Mouse (Mus musculus) naive thymus-derived CD4-positive, alpha-beta T cell, adult 2 months (primary cell): ENCODE results near the gene Cmc2.
A peak's percentile ranks its signal among the peaks of the same experiment; 100 is the strongest.

ENCODE experiments used
- DNase-seq: peaks from one replicate; pipeline ENCODE4 v3.0.0-alpha.2; 2011; ENCODE audit warnings: low read depth

Gene Cmc2

DNA sequence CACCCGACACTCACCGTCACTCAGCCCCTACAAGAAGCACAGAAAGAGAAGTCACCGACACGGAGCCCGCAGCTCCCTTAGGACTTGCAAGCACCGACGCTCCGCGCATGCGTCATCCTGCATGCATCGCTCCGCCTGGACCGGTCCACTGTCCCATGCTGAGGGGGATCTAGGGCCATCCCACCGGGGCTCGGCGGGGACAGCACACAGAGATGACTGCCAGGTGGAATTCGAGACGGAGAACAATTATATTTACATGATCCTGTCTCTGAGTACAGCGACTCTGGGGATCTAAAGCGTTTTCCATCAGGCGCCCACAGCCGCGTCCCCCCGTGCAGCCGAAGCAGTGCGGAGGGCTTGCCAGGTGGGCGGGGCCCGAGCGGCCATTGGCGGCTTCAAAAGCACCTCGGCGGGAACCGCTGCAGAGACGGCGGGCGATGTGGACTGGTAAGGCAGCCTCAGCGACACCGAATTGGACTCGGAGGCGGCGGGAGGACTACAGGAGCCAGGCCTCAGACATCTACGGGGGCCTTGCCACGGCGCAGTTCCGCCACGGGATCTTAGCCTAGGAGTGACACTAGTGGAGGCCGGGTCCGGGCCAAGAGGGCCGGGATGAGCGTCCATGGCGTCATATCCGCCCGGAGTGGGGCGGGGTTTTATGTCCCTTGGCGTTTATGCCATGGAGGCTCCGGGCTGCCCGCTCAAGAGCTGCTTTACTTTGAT lies at the start of gene Cmc2, which contains the start of gene Cenpn:
Gene Cmc2, minus strand, starts transcription at position 119 of the 723 bp plus-strand sequence.
Gene Cenpn, plus strand, starts transcription at position 394 of the 723 bp plus-strand sequence.
- peak; percentile 98 for DNase-seq

DNA sequence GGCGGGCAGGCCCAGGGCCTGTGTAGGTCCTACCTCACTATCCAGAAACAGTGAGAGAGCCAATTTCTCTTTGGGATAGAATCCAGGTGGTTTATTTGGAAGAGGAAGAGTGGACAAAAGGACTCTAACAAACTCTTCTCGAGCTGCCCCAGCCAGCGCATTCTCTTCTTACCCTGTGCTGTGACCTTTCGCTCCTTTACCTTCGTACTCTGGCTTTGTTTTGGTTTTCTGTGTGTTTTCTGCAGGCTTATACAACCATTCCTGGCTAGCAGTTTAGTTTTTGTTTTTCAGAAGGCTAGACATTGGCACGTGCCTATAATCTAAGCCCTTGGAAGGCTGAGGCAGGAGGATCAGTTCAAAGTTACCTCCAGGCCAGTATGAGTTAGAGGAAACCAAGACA lies 48.3 kb upstream of the Cmc2 start:
- DNase-seq: no peak

DNA sequence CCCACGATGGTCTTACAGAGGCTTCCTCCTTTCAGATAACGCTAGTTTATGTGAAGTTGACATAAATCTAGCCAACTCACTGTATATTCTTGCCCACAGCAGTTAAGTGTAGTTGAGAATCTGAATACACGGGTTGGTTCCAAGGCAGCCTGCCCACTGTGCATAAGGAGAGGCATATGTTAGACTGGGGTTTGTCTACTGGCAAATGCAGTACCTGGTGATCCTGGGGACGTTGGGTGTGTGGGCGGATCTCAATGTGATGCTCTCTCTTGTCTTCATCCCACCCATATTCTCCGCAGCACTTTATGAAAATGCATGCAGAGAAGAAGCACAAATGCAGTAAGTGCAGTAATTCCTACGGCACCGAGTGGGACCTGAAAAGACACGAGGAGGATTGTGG lies 33.2 kb upstream of the Cmc2 start:
- DNase-seq: no peak

DNA sequence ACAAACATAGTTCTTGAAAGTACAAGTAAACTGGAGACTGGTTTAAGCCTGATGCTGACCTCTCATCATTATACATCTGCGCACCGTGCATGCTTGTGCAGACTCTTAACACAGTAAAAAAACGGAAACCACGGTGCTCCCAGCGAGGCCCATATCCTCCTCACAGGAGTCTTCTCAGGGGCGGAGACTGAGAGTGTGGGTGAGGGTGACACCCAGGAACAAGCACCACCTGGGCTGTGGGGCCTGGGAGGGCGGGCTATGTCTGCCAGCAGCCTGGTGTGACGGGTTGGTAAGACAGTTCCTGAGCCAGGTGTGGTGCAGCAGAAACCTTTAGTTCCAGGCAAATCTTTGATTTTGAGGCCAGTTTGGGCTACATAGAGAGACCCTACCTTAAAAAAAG lies 31.2 kb upstream of the Cmc2 start:
- peak; percentile 73 for DNase-seq

DNA sequence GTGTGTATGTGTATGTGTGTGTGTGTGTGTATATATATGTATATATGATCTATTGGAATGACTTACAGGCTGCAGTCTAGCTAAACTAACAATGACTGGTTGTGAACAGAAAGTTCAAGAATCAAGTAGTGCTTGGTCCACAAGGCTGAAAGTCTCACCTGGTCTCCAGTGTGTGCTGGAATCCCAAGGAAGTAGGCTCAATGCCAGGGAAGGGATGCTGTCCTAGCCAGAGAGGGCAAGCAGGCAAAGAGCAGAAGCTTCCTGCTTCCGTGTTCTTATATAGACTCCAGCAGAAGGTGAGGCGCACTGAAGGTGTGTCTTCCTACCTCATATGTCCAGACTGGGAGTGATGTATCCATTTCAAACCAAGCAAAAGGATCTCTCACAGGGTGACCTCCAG lies 30.5 kb upstream of the Cmc2 start:
- DNase-seq: no peak

DNA sequence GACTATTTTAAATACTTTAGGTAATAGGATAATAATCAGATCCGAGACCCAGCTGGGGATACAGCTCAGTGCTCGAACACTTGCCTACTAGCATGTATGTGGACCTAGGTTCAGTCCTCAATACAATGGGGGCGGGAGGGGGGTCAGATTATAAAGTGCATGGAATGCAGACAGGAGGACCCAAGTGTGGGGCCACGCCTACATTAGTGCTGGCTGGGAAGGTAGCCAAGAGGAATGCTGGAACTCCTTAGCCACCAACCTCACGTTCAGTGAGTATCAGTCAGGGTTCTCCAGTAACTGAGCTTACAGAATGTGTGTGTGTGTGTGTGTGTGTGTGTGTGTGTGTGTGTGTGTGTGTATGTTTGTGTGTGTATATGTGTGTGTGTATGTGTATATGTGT lies 30.1 kb upstream of the Cmc2 start:
- no peak for DNase-seq

DNA sequence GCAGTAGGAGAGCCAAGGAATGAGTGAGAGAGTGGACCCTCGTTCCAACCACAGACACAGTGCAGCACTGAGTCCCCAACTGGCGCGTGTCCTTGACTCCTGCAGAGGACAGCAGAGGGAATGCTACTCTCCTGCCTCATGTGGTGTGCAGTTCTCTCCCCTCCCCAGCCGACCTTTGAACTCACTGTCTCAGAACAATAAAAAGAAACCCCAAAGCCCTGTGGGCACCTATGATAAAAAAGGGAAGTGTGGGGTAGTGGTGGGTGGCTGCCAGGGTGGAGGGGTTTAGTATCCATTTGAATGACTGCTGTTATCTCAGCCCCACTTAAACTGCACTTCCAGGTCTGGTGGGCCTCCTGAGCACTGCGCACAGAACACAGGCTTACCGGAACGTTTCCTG lies 26.3 kb upstream of the Cmc2 start:
- DNase-seq: no peak

DNA sequence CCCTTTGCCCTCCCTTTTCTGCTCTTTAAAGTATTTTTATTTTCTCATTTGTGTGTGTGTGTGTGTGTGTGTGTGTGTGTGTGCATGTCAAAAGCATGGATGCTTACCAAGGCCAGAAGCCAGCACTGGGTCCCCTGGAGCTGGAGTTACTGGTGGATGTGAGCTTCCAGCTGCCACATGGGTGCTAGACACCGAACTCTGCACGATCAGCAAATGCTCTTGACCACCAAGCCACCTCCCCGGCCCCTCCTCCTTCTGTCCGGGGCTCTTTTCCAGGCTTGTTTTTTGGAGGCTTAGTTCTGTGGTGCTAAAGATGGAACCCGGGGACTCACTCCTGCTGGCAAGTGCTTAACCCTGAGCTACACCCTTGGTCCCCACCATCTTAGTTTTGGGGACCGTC lies 25.6 kb upstream of the Cmc2 start:
- no peak for DNase-seq

DNA sequence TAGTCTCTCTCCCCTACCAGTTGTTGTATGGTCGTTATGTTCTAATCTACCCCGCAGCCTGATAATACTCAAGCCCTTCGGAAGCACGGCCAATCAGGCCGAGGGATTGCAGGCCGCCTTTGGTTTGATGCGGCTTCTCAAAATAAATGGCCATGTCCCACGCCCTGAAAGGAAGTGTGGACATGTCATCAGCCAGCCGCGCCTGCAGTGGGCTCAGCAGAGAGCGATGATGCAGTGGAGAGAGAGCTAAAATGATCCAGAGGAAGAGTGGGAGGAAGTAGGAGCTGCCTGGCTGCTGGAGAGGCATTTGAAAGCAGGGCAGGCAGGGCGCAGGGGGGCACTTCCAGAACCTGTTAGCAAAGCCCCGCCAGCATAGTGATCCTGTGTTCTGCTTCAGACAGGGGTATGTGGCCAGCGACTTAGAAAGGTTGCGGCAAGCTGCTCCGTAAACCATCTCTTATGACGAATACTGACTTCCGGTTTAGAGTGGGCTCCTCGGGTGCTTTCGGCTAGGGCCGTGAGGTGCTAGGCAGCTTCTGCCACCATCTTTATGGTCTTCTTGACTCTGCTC lies 25.1 kb upstream of the Cmc2 start:
- peak; percentile 69 for DNase-seq

DNA sequence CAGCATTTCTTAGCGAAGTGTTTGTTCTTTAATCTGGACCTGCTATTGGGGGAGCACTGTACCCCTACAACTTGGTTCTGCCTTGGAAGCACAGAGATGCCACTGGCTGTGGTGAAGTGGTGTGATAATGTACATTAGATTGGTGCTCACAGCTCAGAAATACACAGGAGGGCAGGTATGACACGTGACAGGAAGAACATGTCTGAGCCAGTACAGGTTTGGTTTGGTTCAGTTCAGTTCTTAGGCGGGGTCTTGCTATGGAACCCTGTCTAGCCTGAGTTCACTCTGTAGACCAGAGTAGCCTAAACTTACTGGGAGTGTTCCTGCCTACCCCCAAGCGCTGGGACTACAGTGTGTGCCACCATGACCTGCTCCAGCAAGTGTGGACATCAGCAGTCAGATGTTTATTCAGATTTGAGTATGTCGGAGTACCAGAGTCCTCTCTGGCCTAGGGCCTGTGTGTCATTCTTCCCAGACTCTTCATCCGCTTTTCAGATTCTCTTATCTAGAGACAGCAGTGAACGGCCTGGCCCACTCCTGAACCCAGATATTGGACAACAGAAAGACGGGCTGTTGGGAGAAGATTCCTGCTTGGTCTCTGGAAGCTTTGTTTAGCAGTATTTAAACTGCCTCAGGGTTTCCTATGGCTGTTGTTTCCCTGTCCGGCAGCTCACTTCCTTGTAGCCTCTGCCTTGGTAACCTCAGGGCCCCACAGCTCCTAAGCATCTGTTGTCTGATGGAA lies 24.1 kb upstream of the Cmc2 start:
- DNase-seq: no peak

DNA sequence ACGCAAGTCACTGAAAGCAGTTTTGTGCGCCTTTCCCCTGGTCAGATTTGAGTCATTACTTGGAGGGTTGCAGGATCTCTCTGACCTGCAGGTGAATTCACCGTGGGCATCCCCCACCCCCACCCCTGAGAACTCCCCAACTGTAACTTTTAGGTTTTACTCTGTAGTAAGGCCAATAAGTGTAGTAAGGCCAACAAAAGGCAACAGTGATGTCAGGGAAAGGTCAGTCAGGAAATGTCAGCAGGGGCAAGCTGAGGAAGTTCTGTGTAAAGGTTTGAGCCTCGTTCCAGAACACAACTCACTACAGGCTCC lies 23.1 kb upstream of the Cmc2 start:
- DNase-seq: no peak

DNA sequence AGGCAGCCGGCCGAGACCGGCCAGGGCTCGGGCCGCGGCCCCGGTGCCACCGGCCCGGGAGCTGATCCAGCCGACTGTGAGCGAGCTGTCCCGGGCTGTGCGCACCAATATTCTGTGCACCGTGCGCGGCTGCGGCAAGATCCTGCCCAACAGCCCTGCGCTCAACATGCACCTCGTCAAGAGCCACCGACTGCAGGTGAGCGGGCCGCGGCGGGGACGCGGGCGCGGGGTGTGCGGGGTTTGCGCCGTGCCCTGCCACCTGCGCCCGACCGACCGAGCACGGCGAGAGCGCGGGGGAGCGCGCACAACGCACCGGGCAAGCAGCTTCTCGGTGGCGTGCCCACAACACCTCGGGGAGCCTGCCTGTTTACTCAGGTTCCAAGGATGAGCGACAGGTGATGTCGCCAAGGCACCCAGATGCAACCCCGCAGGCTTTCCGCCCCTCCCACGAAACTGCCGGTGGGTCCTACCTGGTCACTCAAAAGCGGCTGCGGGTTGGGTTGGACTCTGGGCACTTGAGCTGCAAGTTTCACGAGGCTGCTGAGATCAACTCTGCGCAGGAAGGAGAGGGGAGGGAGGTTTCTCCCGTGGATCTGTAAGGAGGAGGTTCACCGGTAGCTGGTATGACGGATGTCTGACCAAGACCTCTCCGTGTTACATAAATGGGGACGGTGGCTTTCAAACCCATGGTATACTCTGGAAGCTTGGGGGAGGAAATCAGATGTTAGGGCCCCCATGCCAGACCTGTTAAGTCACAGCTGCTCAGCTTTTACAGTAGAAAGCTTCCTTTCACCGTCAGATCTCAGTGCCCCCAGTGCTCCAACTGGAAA lies 22.5 kb upstream of the Cmc2 start:
- peak; percentile 55 for DNase-seq

DNA sequence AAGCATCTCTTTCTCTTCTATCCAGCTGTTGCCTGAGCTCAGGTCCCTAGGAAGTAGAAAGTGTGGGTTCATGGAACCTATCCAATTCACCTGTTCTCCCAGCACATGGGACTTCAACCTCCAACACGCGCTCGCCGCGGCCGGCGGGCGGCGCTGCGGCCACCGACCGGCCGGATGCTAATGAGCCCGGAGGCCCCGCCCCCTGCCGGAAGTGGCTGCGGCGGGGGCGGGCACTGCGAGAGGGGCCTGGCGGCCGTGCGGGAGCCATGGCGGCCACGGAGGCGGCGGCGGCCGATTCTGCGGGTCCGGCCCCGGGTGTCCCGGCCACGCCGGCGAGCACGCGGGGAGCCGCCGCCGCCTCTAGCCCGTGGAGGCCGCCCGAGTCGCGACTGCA lies 21.9 kb upstream of the Cmc2 start, which contains the start of gene Atmin:
Gene Atmin, plus strand, starts transcription at position 233 of the 394 bp plus-strand sequence.
- DNase-seq: peak; percentile 78

DNA sequence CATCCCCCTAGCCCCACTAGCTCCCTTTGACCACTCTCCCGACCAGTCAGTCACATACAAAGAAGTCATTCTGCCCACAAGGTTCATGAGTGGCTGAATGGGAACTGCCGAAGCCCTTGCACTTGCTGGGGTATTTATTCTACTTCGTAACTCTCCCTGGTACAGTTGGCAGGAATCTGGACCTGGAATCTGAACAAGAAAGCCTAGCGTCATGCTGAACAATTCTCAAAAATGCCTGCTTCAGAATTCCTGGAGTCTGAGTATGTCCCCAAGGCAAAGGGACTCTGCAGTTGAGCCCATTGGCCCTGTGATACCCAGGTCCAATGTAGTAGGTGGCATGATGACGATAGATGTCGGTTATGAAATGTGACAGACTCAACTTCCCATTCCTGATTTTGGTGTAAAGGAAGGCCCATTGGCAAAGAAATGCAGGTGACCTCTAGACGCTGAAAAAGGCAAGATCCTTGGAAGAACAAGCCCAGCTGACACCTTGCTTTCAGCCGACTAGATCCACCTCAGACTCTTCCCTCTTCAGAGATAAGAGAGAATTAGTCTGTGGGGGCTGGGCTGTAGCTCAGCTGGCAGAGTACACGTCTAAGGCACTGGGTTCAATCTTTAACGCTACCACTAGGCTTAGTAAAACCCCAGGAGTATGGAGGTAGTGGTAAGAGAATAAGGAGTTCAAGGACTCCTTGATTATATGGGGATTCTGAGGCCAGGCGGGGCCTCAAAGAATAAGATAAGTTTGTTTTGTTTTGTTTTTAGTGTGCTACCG lies 21.2 kb upstream of the Cmc2 start:
- DNase-seq: no peak

DNA sequence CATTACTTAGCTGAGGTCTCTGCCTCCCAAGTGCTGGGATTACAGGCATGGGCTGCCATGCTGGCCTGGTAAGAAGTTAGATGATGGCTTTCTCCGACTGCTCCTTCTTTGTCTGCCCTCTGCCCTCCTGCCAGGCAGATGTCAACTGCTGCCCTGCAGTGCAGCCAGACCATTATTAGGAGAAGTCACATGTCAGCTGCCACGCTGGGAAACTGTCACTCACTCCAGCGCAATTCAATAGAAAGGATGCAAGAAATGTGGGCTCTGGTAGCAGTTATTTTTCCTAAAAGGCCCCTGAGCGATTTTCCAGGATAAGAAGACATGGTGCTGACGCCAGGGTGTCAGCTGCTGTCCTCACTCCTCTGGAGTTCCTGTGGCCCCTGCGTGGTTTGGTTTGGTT lies 14.3 kb upstream of the Cmc2 start:
- no peak for DNase-seq

DNA sequence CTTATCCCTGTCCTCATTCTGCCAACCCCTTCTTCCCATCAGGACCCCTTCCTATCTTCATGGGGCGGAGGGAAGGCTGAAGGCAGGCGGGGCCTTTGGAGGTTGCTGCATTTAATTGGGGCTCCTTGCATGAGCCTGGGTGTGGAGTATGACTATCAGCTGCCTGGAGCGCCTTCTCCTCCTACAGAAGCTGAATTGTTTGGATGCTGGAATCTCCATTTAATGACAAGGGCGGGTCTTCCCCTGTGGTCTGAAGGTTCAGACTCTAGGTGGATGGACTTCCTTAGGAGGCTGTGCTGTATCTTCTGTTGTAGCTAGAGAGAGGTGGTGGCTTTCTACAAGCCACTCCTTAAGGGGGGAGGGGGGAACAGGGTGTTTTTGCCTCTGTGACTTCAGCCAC lies 13.7 kb upstream of the Cmc2 start:
- no peak for DNase-seq

DNA sequence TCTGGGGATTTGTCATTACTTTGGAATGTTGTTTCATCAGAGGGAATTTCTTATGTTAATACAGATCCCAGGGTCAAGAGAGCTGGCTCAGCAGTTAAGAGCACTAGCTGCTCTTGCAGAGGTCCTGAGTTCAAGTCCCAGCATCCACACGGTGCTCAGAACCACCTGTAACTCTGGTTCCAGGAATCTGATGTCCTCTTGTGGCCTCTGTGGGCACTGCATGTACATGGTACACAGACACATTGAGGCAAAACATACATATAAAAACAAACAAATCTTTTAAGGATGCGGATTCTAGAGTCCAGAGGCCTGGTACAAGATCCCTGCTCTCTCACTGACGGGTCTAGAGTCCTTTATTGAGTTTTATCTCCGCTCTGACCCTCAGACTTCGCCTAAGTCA lies 7.3 kb upstream of the Cmc2 start:
- DNase-seq: no peak

DNA sequence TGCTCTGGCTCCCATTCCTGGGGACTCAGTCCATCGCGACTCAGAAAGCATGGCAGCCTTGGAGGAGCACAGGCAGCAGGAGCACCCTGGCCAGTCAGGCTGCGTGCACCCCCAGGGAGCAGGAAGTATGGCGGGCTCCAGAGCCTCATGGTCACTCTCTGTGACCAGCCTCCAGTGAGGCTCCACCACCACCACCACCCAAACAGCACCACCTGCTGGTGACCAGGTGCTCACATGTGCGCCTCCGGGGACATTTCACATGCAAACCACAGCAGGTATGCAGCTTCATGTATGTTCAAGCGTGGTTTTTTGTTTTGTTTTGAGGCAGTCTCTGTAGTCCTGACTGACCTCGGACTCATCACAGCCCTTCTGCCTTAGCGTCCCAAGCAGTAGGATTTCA lies 6.6 kb upstream of the Cmc2 start:
- DNase-seq: peak; percentile 58

DNA sequence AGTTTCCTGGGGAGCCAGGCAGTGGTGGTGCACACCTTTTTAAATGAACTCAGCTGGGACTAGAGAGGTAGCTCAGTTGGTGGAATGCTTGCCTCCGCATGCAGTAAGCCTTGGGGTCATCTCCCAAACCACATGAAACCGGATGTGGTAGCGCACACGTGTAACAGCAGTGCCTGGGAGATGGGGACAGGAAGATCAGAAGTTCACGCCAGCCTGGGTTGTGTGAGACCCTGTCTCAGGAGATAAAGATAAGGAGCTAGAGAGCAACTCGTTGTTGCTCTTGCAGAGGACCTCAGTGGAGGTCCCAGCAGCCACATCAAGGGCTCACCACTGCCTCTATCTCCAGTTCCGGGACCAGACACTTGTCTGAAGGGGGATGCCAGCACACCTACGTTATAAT lies 2.3 kb upstream of the Cmc2 start:
- DNase-seq: peak; percentile 47

DNA sequence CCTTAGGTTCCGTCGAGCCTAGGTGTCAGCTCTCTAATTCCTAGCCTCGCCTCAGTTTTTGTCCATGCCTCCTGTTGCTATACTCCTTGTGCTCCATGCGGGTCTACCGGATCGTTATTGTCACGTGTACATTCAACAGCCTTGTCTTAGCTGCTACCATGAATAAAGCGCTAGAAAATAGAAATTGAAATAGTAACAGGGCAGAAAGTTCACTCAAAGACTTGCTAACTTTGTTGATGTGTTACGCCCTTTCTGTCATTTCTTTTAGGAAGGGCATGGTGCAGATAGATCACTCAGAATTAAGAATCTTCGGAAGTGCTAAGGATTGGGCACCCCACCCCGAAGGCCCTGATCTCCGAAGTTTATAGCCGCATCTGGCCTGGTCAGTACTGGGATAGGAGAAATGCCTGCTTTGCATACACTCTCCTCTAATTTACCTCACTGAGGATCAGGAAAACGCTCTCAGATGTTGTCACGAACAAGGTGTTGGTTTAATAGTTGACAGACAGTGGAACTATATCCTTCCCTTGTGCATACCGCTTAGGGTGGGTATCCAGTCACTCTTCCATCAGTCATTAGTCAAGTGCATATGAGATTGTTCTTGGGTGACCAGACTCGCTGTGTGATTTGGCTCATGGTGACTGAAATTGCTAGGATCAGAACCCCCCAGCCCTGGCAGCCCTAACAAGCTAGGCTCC lies 954 bp upstream of the Cmc2 start:
- no peak for DNase-seq

DNA sequence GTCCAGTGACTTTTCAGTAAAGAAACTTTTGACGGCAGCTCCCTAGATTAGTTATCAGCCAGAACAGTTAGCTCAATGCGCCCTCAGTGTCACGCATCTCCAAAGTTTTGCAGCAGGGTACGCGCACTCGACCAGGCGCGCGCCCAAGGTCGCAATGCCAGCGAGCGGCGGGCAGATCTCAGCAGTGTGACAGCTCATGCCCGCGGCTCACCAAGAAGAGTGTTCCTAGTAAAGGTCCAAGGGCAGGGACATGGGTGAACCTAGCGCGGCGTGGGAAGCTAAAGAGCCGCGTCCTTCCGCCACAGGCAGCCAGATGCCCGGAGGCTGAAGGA lies 284 bp downstream of the Cmc2 start:
- DNase-seq: no peak
